Mouse (Mus musculus): ENCODE measurements around the gene Cdc26.
A peak's percentile ranks its signal among the peaks of the same experiment; 100 is the strongest.

Gene Cdc26

GRCm38 (mm10) chr4:62397616-62398365 is 10.7 kb downstream of the Cdc26 start:
- no peak for DNase-seq

- no peak for DNase-seq
Observed at GRCm38 (mm10) chr4:62395806-62396205, 12.6 kb downstream of the Cdc26 start.

- DNase-seq = peak in 1 of 2 experiments; percentile 12
Observed at GRCm38 (mm10) chr4:62393459-62393858, 15.0 kb downstream of the Cdc26 start.

GRCm38 (mm10) chr4:62391892-62392291 is 16.6 kb downstream of the Cdc26 start:
- no peak for DNase-seq

- DNase-seq = no peak
Observed at GRCm38 (mm10) chr4:62389592-62390512, 18.6 kb downstream of the Cdc26 start.

- no peak for DNase-seq
Observed at GRCm38 (mm10) chr4:62385439-62385838, 23.0 kb downstream of the Cdc26 start.

- DNase-seq = no peak
Observed at GRCm38 (mm10) chr4:62384159-62384558, 24.3 kb downstream of the Cdc26 start.

GRCm38 (mm10) chr4:62383752-62384151 is 24.7 kb downstream of the Cdc26 start:
- DNase-seq = peak; percentile 34 to 65

GRCm38 (mm10) chr4:62383207-62383606 is 25.2 kb downstream of the Cdc26 start:
- no peak for DNase-seq

- no peak for DNase-seq
Observed at GRCm38 (mm10) chr4:62379724-62380381, 28.6 kb downstream of the Cdc26 start.

GRCm38 (mm10) chr4:62376123-62376522 is 32.3 kb downstream of the Cdc26 start:
- DNase-seq = no peak

- DNase-seq = peak in 1 of 2 experiments; percentile 13
Observed at GRCm38 (mm10) chr4:62374342-62374741, 34.1 kb downstream of the Cdc26 start.

GRCm38 (mm10) chr4:62373668-62374067 is 34.8 kb downstream of the Cdc26 start:
- DNase-seq = peak; percentile 10 to 42

- DNase-seq = no peak
Observed at GRCm38 (mm10) chr4:62372818-62373520, 35.5 kb downstream of the Cdc26 start.

- DNase-seq = no peak
Observed at GRCm38 (mm10) chr4:62372410-62372809, 36.0 kb downstream of the Cdc26 start.

GRCm38 (mm10) chr4:62369091-62369490 is 39.4 kb downstream of the Cdc26 start:
- DNase-seq = no peak

GRCm38 (mm10) chr4:62367586-62367985 is 40.9 kb downstream of the Cdc26 start:
- peak in 1 of 2 experiments; percentile 54 for DNase-seq

GRCm38 (mm10) chr4:62366291-62366690 is 42.2 kb downstream of the Cdc26 start:
- no peak for DNase-seq

- no peak for DNase-seq
Observed at GRCm38 (mm10) chr4:62364299-62364698, 44.1 kb downstream of the Cdc26 start.

GRCm38 (mm10) chr4:62362437-62362836 is 46.0 kb downstream of the Cdc26 start:
- DNase-seq = no peak

- no peak for DNase-seq
Observed at GRCm38 (mm10) chr4:62361997-62362396, 46.4 kb downstream of the Cdc26 start.

GRCm38 (mm10) chr4:62361571-62361970 is 46.9 kb downstream of the Cdc26 start:
- DNase-seq = no peak
